In the genomic region with DNA sequence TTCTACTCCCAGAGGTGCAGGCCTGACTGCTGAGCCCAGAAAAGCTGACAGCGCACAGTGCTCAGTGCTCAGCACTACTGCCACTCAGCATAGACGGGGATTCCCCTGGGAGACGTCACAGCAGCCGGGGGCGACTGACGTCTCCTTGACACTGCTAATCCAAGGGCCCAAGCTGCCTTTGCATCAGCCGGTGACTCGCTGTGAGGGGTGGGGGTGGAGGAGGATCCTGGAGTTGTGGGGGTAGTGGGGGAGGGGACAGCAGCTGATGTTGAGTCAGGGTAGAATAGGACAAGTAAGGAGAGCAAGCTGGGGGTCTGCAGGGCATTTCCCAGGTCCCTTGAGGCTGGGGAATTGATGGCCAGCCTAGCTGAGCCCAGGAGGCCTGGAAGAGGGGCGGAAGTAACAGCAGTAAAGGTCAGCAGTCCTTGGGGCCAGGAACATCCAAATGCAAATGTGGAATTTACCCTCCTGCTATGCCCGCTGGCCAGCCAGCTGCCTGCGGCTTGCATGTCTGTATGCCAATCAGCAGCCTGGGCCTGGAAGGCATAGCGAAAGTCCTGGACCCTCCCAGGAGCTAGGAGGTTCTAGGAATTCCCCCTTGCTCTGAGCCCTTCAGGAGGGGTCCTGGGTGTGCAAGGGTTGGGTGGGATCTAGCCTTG, we compare ENCODE assay signal across 12 mouse cellular contexts. TPM values are rescaled to one million over a fixed set of nuclear protein-coding genes. Genes with fewer than 3 reads are reported as not detected.
DNase-seq lines count a peak whose midpoint lies in the region; ATAC-seq and TF ChIP-seq lines count a peak whose summit lies in the region.
"Had no signal": no experiment of that assay in that cellular context is flagged by ENCODE, and none has a peak within 500 bp of the region (broad histone marks: within the 10 kb centered on the region; RNA-seq: fewer than 3 reads in every experiment).

No protein-coding gene starts in this region.

- TF ChIP-seq CTCF in midbrain, postnatal 0 days (IDR thresholded peaks at IDR 0.05): no peak

- H3K27ac ChIP-seq in forebrain, embryonic 16.5 days (ENCODE audit: low read length): no peak overlapping the region
- no peak overlapping the region for H3K27ac ChIP-seq in midbrain, postnatal 0 days (ENCODE audit: low read depth, low read length)
- H3K27ac ChIP-seq: liver, embryonic 12.5 days; stomach, embryonic 15.5 days had no signal

- H3K9ac ChIP-seq in forebrain, embryonic 16.5 days (replicated peaks; ENCODE audit: low read depth, low read length): no peak overlapping the region
- peak overlapping the region; percentile 9; the same call in 1 of the 2 replicates for H3K9ac ChIP-seq in midbrain, postnatal 0 days (replicated peaks; ENCODE audit: low read length, poor library complexity, severe bottlenecking)
- H3K9ac ChIP-seq: liver, embryonic 12.5 days; stomach, embryonic 15.5 days had no signal

- peaks cover 4% of the 10 kb centered on the region; the same call in 1 of the 2 replicates for H3K4me1 ChIP-seq in forebrain, embryonic 16.5 days (replicated peaks; ENCODE audit: control insufficient read depth, insufficient read depth, low read length)
- no peaks in the 10 kb centered on the region; the same call in 1 of the 2 replicates for H3K4me1 ChIP-seq in midbrain, postnatal 0 days (ENCODE audit: insufficient read depth, low read length)
- H3K4me1 ChIP-seq: stomach, embryonic 15.5 days had no signal

- no peaks in the 10 kb centered on the region for H3K9me3 ChIP-seq in forebrain, embryonic 16.5 days (ENCODE audit: control insufficient read depth, low read length)
- H3K9me3 ChIP-seq in midbrain, postnatal 0 days (ENCODE audit: low read length): no peaks in the 10 kb centered on the region
- H3K9me3 ChIP-seq: liver, embryonic 12.5 days; stomach, embryonic 15.5 days had no signal

- no peaks in the 10 kb centered on the region for H3K27me3 ChIP-seq in forebrain, embryonic 16.5 days (replicated peaks; ENCODE audit: control insufficient read depth, insufficient read depth, low read length)
- no peaks in the 10 kb centered on the region for H3K27me3 ChIP-seq in midbrain, postnatal 0 days (ENCODE audit: insufficient read depth, low read length)
- H3K27me3 ChIP-seq: stomach, embryonic 15.5 days had no signal

- 9% methylated on average over 12 of the region's 12 CpGs for WGBS in forebrain, embryonic 16.5 days
- WGBS in midbrain, postnatal 0 days: 10% methylated on average over 12 of the region's 12 CpGs

- no peak overlapping the region for H3K4me2 ChIP-seq in forebrain, embryonic 16.5 days (ENCODE audit: low read length)
- no peak overlapping the region for H3K4me2 ChIP-seq in midbrain, postnatal 0 days (ENCODE audit: low read depth, low read length, poor library complexity, severe bottlenecking)
- H3K4me2 ChIP-seq: liver, embryonic 12.5 days; stomach, embryonic 15.5 days had no signal

- H3K4me3 ChIP-seq in forebrain, embryonic 16.5 days (replicated peaks; ENCODE audit: low read length): no peak overlapping the region
- H3K4me3 ChIP-seq in midbrain, postnatal 0 days (ENCODE audit: low read depth, low read length): no peak overlapping the region
- H3K4me3 ChIP-seq: liver, embryonic 12.5 days; myocyte; stomach, embryonic 15.5 days had no signal

- ATAC-seq in forebrain, embryonic 16.5 days: 0 out of 2 replicates have a peak, but pooled peaks have one; percentile 57
- peak; percentile 57; the same call in 1 of the 2 replicates for ATAC-seq in midbrain, postnatal 0 days (ENCODE audit: low FRiP score)
- ATAC-seq: liver, embryonic 12.5 days had no signal

- H3K36me3 ChIP-seq in forebrain, embryonic 16.5 days (ENCODE audit: control insufficient read depth, insufficient read depth): no peaks in the 10 kb centered on the region
- no peaks in the 10 kb centered on the region for H3K36me3 ChIP-seq in midbrain, postnatal 0 days (ENCODE audit: insufficient read depth, low read length)
- H3K36me3 ChIP-seq: liver, embryonic 12.5 days; stomach, embryonic 15.5 days had no signal

- DNase-seq in ES-CJ7 (ENCODE audit: low read depth, low spot score): peak; percentile 66
- DNase-seq in adrenal gland, postnatal 14 days: peak; percentile 76
- DNase-seq in midbrain, postnatal 0 days (ENCODE audit: low spot score): peak; percentile 19
- no peak for DNase-seq in right cerebral cortex, adult 18-20 months
- no peak for DNase-seq in spleen, adult 12 weeks (ENCODE audit: low spot score)
- DNase-seq in ovary, postnatal 14 days (ENCODE audit: low spot score): no peak
- DNase-seq in cerebellum, postnatal 36 days: no peak
- DNase-seq: heart, postnatal 10 days had no signal

RNA-seq across cellular contexts. Expression of a gene that starts 31.9 kb away (rescaled TPM):
- total RNA-seq in adrenal gland, postnatal 14 days (2021): 23.9 and 24.1 TPM in 2 replicates
- 6.9 and 9.7 TPM in 2 replicates for polyA plus RNA-seq in forebrain, embryonic 16.5 days (2015; fragmentation: Nextera tagmentation; extraction: Ambion mirVana)
- total RNA-seq in midbrain, postnatal 0 days (2014; rRNA removed): 138 and 140 TPM in 2 replicates
- 14.7 and 19.0 TPM in 2 replicates for polyA plus RNA-seq in midbrain, postnatal 0 days (2015; fragmentation: Nextera tagmentation; extraction: Ambion mirVana)

RNA-seq across cellular contexts. Expression of a gene that starts 52.3 kb away (rescaled TPM):
- 5.5 and 7.4 TPM in 2 replicates for total RNA-seq in adrenal gland, postnatal 14 days (2021)
- polyA plus RNA-seq in forebrain, embryonic 16.5 days (2015; fragmentation: Nextera tagmentation; extraction: Ambion mirVana): 8.1 and 8.4 TPM in 2 replicates
- total RNA-seq in midbrain, postnatal 0 days (2014; rRNA removed): 29.9 and 40.8 TPM in 2 replicates
- polyA plus RNA-seq in midbrain, postnatal 0 days (2015; fragmentation: Nextera tagmentation; extraction: Ambion mirVana): 12.8 and 13.7 TPM in 2 replicates

Comparison
In these comparisons a context has a peak if more than half of its experiments do, and no peak if none do; other contexts are left out.
1. DNase-seq: peak in ES-CJ7 (single experiment), adrenal gland, postnatal 14 days (single experiment) and midbrain, postnatal 0 days (single experiment); none in right cerebral cortex, adult 18-20 months (single experiment), spleen, adult 12 weeks (single experiment), ovary, postnatal 14 days (single experiment) and cerebellum, postnatal 36 days (0 of 2).